Mouse (Mus musculus) spleen, adult 2 months (tissue): Measurements from ENCODE around the gene Il11.

Experiments used
- CTCF ChIP-seq: fragments of 200-500 bp; IDR thresholded peaks from 2 replicates; pipeline ENCODE4 v1.5.1; 2011; ENCODE audit warnings: mild to moderate bottlenecking, inconsistent platforms; ENCODE audit not compliant: insufficient read depth, insufficient read length, insufficient replicate concordance; ENCODE audit errors: extremely low read depth
- POLR2A ChIP-seq: fragments of 200-500 bp; IDR thresholded peaks from 2 replicates; pipeline ENCODE4 v1.6.1; 2011; ENCODE audit warnings: low read depth, low read length, inconsistent platforms

DNA sequence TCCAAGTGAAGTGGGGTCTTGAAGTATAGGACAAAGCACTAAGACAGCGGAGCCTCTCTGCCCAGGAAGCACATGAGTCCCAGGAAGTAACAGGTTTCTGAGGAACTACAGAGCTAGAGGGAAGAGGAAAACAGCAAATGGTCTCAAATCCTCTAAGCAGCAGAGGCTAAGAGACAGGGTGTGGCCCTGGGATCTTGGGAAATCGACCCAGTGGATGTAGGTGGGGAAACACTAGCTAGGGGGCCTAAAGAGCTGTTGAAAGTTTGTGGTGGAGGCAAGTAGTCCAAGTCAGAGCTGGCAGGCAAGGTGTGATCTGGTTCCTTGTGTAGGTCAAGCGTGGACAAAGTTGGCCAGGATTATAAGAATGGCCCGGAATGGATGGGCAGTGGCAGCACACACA is 34.3 kb downstream of the Il11 start:
- TF ChIP-seq CTCF (no peak), POLR2A (no peak)
